Mouse (Mus musculus): ENCODE data around the gene Kdm8.
"Not testable (repeated sequence)": the region's sequence is repeated elsewhere in the genome, so short reads cannot be mapped to it uniquely, and the experiment has no call there.

Gene Kdm8

DNA sequence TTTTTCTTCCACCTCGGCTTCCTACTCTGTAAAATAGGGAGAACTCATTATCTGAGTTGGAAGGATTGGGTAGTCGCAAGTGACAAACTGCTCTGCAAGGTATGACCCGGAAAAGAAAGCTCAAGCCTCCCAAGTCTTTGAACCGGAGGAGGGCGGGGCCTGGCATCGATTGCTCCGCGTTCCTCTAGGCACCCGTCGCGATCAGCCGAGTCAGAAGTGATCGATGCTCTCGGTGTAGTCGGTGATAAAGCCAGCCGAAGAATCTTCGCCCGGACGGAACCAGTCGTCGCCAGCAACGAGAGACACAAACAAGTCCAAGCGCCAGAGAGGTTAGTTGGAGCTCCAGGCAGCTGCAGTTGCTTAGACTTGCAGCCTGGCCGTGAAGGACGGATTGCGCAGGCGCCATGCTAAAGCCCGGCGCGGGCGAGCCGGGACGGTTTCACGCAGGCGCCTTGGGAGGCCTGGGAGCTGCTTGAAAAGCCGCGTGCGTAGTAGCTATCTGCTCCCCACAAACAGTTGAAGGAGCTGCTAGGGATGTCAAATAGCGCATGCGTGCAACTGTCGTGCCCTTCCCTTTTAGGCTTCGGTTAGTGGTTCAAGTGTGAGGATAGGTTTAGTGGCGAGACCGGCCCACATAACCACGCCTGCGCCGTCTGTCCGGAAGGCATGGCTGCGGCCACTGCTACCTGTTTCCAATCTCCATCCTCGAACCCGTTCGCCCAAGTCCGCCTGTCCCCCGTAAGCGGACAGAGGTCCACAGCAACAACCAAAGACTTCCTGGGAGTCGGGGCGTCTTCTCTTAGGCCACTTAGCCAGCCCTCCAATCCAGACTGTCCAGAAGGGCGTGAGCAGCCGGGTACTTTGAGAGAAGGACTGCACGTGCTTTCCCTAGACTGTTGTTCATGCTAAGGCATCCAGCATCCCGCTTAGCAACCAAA is at the start of gene Kdm8:
Gene Kdm8 (plus strand): TSS at position 213 of the 938 bp plus-strand sequence.
- peak; percentile 97 for DNase-seq (ENCODE audit: low read depth)

DNA sequence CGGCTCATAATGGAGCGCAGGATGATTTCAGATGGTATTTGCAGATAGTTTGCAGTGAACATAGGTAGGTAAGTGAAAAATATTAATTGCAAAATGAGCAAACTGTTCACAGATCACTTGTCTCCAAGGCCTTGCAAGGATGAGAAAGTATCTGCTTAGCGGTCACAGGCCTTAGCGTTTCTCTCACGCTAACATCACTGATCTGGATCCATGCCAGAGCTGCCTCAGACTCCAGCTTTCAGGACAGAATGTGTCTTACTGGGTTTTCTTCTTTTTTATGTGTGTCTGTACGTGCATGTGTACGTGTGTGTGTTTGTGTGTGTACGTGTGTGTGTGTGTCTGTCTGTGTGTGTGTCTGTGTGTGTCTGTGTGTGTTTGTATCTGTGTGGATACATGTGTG is 46.4 kb upstream of the Kdm8 start:
- no peak for DNase-seq (ENCODE audit: low read depth)

DNA sequence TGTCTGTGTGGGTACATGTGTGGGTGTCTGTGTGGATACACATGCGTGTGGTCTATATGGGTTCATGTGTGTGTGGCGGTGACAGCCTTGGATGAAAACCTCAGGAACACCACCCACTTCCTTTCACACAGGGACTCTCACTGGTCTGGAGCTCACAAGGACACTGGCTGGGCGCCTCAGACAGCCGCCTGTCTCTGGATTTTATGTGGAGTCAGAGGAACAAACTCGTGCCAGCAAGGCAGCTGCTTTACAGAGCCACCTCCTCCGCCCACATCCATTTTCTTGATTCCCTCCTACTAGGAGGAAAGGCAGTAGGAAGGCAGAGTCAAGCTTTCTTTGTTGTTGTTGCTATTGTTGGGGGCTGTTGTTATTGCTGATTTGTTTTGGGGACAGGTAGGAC is 45.8 kb upstream of the Kdm8 start:
- no peak for DNase-seq (ENCODE audit: low read depth)

DNA sequence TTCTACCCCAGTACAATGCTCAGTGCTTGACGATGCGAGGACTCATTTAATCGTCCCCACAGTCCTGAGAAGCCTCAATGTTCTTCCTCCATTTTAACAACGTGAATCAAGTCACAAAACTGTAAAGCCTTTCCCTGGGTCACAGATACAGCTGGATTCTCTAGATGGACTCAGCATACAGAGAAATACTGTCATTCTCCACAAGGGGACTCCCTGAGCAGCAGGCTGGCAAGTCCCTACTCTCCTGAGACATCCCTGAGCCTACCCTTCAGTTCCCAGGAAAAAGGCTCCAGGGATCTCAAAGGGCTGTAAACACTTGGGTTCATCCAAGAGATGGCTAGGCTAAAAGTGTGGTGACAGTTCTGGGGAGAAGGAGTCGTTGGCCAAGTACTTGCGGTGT is 37.3 kb upstream of the Kdm8 start:
- no peak for DNase-seq (ENCODE audit: low read depth)

DNA sequence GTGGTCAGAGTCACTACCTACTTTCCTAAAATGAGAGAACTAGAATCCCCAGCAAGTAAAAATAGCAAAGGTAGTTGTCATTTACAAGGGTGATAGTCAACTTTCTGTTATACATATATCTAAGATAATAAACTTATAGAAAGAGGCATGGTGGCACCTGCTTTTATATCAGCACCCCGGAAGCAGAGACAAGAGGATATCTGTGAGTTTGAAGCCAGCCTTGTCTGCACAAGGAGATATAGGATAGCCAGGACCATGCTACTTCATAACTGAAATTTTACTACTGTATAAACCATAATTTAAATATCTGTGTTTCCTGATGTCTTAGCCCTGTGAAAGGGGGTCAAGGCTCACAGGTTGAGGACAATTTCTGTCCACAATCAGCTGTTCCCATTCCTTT is 29.4 kb upstream of the Kdm8 start:
- DNase-seq (ENCODE audit: low read depth): no peak

DNA sequence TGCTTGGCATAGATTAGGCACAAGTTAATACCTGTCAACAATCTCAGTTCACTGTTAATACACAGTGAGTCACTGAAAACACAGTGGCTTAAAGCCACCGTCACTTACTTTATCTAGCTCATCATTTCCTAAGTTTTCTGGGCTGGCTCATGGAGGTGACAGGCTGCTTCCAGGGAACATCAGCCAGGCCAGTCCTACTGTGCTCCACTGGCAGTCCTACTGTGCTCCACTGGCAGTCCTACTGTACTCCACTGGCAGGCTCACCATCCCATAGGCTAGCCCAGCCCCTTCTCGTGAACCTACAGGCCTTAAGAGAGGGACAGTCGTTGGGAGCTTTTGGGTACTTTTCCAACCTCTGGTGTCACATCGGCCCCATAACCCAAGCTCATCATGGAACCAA is 28.7 kb upstream of the Kdm8 start:
- DNase-seq (ENCODE audit: low read depth): no peak

DNA sequence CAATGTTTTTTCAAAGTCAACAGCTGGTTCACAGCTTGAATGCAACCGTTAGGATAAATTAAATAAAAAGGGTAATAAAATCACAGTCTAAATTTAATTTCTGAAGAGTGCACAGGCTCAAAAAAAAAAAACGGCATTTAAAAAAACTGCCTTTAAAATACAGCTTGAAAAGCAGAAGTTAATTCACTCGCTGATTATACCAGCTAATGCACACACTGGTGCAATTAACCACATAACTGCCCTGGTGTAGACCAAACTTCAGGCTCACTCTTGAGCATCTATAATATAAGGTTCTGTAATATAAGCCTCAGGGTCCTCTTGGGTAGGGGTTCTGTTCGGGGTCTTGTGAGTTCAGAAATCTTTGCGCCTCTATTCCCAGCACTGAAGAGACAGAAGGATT is 27.7 kb upstream of the Kdm8 start:
- no peak for DNase-seq (ENCODE audit: low read depth)

DNA sequence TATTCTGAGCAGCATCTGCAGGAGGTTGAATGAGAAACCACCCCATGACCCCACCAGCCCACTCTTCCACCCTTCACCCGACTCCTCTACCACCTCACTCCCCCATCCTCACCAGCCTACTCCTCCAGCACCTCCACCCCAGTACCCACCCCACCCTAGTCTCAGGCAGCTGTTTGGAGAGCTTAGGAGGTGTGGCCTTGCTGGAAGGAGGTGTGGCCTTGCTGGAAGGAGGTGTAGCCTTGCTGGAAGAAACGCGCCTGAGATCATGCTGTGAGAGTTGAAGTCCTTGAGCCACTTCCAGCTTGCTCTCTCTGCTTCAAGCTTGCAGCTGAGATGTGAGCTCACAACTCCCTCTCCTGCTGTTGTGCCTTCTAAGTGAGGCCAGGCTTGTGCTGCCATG is 26.1 kb upstream of the Kdm8 start:
- DNase-seq (ENCODE audit: low read depth): peak; percentile 20

DNA sequence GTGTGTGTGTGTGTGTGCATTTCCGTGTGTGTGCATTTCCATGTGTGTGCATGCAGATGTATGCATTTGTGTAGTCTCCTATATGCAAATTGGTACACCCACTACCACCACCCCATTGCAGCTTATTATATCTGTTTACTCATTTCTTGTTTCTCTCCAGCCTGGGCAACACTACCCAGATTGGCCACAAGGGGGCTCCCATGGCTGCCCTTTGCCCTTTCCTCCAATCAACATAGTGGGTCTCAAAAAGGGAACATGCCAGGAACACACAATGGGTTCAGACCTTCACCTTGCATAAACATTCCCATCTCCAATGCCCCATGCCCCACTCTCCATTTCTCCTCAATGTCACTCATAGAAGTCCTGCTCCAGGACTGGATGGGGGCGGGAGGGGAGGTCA is 24.3 kb upstream of the Kdm8 start:
- peak; percentile 55 for DNase-seq (ENCODE audit: low read depth)

DNA sequence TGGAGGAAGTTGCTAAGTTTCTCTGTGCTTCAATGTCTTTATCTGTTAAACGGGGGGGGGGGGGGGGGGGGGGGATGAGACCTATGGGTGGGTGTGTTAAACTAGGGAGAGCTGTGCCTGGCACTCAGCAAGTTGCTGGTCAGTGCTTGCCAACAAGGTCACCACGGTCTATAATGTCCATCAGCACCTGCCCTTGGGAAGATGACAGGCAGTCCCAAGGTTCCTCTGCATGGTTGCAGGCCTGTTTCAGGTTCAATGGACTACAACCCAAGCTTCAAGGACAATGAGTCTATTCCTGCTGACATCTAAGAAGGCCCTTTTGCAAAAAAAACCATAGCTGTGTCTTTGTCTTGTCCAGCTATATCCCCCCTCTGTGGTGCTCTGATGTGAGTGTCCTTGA is 22.6 kb upstream of the Kdm8 start:
- DNase-seq (ENCODE audit: low read depth): no peak

DNA sequence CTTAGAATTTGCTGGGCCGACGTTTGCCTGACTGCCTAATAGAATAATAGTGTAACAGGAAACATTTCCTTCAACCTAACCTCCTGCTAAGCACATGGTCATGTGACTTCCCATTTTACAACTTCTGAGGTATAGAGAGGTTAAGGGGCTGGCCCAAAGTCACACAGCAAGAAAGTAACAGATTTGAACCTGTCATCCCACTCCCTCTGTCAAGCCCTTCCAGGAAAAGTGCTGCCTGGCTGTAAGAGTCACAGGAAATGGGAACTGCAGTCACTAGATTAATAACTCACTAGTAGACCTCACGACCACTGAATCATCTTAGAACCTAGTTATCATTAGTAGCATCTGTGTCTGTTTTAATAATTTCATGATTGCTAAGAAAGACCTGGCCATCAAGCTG is 21.4 kb upstream of the Kdm8 start:
- DNase-seq (ENCODE audit: low read depth): no peak

DNA sequence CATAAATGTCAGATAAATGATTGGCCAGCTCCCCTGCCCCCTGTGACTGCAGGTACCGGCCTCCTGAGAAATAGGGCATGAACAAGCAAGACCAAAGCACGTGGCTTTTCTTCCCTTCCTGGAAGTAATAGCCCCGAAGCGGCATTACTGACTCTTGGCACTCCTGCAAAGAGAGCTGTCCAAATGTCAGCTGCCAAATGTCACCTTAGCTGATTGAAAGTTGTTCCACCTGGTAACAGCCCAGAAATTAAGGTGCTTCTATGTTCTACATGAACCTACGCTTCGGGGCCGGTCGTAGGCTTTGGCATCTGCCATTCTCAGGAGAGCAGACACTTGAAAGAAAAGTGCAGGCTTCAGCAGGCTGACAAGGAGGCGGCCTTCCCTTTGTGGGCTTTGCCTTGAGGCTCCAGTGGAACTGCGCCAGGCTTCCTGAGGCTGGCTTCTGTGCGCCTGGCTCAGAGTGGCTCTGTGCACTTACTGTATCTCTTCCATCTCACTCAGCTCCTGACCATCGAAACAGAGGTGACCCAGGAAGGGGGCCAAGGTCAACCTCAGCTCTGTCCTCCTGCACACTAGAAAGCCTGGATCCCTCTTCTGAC is 16.9 kb upstream of the Kdm8 start:
- peak; percentile 15 for DNase-seq (ENCODE audit: low read depth)

DNA sequence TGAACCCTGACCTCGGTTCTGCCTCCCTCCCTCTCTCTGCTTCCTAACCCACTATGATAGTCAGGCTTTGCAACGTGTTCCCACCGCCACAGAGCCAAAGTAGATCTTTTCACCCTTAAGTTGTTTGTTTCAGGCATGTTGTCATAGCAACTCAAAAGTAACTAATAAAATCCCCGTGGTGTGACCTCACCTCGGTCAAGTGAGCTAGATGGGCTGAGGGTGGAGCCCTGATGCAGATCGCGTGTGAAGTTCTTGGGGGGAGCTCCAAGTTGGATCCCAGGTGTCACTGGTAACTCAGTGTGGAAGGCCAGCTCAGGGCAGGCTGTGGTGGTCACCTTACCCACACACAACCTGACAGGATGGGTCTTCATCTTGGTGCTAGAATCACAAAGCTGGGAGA is 16.1 kb upstream of the Kdm8 start:
- no peak for DNase-seq (ENCODE audit: low read depth)

DNA sequence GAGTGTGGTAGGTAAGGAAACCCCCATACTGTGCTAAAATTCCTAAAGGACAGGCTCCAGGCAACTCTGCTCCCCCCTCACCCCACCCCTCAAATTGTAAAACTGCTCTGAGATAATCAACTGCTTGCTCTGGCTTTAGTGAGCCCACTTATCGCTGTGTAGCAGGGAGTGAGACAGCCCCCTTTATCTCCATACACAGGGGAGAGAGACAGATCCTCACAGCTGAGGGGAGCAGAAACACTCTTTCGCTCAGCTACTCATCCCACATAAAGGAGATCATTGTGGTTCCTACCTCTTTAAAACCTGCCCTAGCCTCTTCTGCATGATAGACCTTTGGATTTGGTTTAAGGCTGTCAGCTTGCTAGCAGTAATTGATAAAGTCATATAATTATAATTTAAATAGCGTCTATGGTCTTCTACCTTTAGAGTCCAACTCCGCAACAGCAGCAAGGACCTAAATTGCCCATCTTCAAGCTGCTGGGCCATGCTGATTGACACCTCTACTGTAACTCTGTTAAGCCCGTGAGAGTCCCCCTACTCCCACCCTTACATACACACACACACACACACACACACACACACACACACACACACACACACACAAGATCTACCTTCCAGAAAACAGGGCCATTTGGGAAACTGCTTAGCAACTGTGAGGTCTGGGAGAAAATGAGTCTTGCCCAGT is 15.5 kb upstream of the Kdm8 start:
- not testable (repeated sequence) for DNase-seq (ENCODE audit: low read depth)

DNA sequence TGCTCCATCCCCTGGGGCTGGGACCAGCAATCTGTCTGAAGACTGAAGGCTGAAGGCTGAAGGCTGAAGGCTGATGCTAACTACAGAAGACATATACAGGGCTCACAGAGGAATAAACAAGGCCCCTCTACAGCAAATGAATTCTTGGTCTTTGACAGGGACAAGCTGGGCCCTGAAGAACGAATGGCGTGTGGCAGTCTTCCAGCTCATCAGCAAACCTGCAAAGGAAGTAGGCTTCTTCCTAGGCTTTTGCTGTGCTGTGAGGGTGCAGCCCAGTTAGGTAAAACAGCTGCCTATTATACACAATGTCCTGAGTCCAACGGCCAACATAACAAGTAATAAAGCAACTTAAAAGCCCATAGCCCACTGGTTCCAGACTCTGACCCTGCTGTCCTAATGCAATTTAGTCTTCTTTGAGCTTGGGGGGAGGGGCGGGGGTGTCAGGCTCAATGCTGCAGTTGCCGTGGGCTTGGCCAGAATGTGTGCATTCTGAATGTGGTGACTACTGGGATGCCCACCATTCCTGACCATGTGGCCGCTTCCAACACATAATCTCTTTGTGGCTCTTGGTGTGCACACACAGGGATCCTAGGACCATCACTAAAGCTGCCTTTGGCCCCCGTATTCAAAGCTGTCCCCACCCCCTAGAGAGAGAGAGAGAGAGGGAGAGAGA is 14.2 kb upstream of the Kdm8 start:
- DNase-seq (ENCODE audit: low read depth): no peak

DNA sequence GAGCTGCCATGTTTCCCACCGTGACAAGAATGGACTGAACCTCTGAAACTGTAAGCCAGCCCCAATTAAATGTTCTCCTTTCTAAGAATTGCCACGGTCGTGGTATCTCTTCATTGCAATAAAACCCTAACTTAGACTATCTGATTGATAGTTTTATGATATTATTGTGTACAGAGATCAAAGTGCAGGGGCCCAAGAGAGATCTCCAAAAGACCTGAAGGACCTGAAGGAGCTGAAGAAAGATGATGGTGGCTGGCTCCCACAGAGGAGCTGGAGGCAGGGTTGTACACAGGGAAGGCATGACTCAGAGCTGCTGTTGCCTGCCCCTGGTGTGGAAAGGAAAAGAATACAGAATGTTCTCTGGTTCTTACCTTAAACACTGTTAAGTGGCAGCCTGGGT is 10.6 kb upstream of the Kdm8 start:
- DNase-seq (ENCODE audit: low read depth): no peak

DNA sequence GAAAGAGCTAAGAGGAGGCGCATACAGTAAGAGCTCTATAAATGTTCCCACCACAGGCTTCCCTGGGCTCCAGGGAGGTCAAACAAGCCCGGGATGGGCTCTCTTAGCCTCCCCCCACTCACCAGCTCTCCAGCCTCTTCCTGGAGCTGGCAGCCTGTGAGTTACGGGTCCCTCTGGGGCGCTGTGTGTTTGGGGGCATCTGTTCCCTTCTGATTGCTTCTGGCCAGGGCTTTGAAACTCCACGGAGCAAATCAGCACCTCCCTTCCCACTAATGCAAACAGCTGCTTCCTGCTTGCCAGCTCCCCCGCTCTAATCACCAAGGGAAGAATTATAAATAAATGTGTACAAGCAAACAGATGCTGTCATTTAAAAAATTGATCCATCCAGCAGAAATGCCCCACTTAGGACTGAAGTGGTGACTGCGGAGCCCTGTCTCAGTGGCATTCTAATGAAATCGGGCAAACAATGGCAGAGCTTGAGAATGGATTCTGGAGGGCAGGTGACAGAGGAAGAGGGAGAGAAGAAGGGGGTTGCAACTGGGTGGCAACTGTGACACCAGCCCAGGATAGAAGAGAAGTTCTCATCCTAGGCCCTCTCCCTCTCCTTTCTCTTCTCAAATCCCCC is 9.7 kb upstream of the Kdm8 start:
- no peak for DNase-seq (ENCODE audit: low read depth)

DNA sequence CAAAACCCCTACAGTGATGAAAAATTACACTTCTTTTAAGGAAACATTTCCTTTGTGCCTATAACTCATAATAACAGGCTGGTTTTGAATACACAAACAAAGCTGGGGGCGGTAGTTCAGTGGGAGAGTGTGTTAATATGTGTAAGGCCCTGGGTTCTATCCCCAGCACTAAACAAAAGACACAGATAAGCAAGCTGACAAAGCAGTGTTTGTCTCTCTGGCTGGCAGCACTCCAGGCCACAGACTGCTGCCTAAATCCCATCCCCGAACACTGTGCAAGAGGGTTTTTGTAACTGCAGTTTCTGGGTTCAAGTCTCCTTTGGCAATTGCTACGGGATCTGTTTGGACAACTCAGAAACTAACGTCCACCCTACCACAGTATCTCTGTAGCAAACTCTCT is 2.2 kb upstream of the Kdm8 start:
- no peak for DNase-seq (ENCODE audit: low read depth)

DNA sequence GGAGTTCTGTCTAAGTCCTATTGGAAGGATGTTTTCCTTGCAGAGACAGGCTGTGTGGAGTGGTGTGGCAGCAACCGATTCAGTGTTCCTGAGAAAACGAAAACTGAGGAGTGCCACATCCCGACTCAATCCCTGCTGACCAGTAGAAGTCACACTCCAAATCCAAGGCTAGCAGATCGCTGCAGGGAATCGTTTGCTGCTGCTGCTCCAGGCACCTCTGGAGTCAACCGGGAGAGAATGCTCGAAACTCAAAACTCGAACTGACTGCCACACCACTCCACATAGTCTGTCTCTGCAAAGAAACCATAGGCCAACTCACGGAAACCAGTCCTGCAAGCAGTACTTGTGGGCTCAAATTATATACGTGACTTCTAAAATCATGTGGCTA is 406 bp upstream of the Kdm8 start:
- DNase-seq (ENCODE audit: low read depth): no peak

DNA sequence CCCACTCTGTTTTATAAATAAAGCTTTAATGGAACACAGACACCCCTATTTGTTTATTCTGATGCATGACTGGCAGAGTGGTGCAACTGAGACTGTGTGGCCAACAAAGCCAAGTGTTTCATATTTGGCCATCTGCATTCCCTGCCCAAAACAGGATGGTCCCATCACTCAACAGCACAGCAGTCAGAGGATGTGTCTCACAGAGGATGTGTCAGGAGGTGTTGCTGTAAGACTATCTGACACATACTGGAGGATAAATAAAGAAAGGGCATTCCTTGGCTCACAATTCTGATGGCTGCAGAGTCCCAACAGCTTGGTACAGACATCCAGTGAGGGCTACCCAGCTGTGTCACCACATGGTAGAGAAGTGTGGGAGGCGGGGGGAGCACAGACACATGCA is 6.2 kb downstream of the Kdm8 start:
- DNase-seq (ENCODE audit: low read depth): no peak

DNA sequence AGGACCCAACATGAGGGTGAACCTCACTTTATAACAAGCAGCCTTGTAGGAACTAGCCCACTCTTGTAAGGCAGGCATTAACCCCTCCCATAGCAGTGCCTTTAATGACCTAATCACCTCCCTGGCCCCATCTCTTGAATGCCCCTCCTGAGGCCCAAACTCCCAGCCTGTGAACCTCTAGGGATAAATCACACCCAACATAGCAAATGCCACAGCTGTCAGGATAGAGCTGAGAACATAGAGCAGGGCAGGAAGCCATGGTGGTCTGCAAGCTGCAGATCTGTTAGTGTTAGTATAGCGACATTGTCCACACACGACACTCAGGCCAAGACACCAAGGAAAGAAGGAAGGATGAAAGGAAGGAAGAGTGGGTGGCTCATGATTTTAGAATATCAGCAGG is 6.6 kb downstream of the Kdm8 start:
- no peak for DNase-seq (ENCODE audit: low read depth)

DNA sequence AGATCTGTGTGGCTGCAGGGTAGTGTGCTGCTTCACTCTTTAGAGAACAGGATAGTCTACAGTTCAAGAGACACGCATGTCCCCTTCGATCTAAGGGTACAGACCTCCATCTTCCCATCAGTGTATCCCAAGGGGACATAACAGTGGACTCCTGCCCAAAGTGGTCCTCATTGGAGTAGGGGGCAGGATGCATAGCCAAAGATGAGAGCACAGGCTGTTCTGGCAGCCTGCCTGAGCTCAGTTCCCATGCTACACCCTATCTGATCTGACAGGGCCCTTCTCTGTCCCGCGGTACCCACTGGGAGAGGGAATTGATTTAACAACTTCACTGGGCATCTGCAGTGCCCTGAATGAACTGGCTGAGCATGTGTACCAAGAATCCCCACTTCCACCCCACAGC is 9.2 kb downstream of the Kdm8 start:
- no peak for DNase-seq (ENCODE audit: low read depth)

Data from NIH3T3 (cell line).